Mouse (Mus musculus): ENCODE data around the gene Rrp1b.

GRCm38 (mm10) chr17:32012254-32012653 lies 23.6 kb upstream of the Rrp1b start:
- no peak for TF ChIP-seq MEF2A (IDR thresholded peaks at IDR 0.05; ENCODE audit: borderline replicate concordance, low read depth, low read length)
- no peak for TF ChIP-seq USF1 (IDR thresholded peaks at IDR 0.05; ENCODE audit: low read depth, low read length)
- no peak for TF ChIP-seq POLR2A (IDR thresholded peaks at IDR 0.05; ENCODE audit: low read depth, low read length)
- TF ChIP-seq POLR2AphosphoS2 (IDR thresholded peaks at IDR 0.05; ENCODE audit: low read depth, low read length) = no peak
